Mouse (Mus musculus) hindbrain, embryonic 12.5 days (tissue): ENCODE measurements around the gene AC141477.1. TPM values are rescaled to one million over a fixed set of nuclear protein-coding genes. Genes with fewer than 3 reads are reported as not detected.

ENCODE experiments used
- ATAC-seq: fragments of 200-750 bp; cut with Nextera tagmentation; 2 replicates; pipeline ENCODE4 v1.8.0; 2017; ENCODE audit warnings: moderate TSS enrichment; ENCODE audit not compliant: low FRiP score
- H3K27ac ChIP-seq: fragments of 300-500 bp; sonication (generic); 2 replicates; pipeline ENCODE4 v1.5.1; 2016; ENCODE audit warnings: mild to moderate bottlenecking
- H3K27me3 ChIP-seq: fragments of 300-500 bp; sonication (generic); 2 replicates; pipeline ENCODE4 v1.6.1; 2016; ENCODE audit warnings: mild to moderate bottlenecking
- H3K36me3 ChIP-seq: fragments of 300-500 bp; sonication (generic); 2 replicates; pipeline ENCODE4 v1.6.1; 2016; ENCODE audit warnings: mild to moderate bottlenecking
- H3K4me1 ChIP-seq: fragments of 300-500 bp; sonication (generic); 2 replicates; pipeline ENCODE4 v1.6.1; 2016
- H3K4me2 ChIP-seq: fragments of 300-500 bp; sonication (generic); replicated peaks from 2 replicates; pipeline ENCODE4 v1.6.1; 2016; ENCODE audit warnings: mild to moderate bottlenecking
- H3K4me3 ChIP-seq: fragments of 300-500 bp; sonication (generic); 2 replicates; pipeline ENCODE4 v1.5.1; 2016; ENCODE audit warnings: mild to moderate bottlenecking
- H3K9ac ChIP-seq: fragments of 300-500 bp; sonication (generic); 2 replicates; pipeline ENCODE4 v1.6.1; 2016; ENCODE audit warnings: mild to moderate bottlenecking, moderate library complexity
- H3K9me3 ChIP-seq: fragments of 300-500 bp; sonication (generic); replicated peaks from 2 replicates; pipeline ENCODE4 v1.6.1; 2016; ENCODE audit warnings: mild to moderate bottlenecking
- WGBS: fragments of 180-500 bp; shearing (Covaris S2); methylation state at CpG from one replicate; pipeline ENCODE4 v1.1.7; 2016; 5-methylcytosine and 5-hydroxymethylcytosine counted together
- polyA plus RNA-seq: library from polyadenylated mRNA; unstranded; fragments of >200 nt; fragmentation: Nextera tagmentation; extraction: Ambion mirVana; gene quantifications from 2 replicates; pipeline ENCODE4 v1.2.1, GENCODE M21; 2016

AC141477.1 gene
- polyA plus RNA-seq, 1 experiment from 2014 or later, result not detected

- ATAC-seq, result no peak
- Histone ChIP-seq H3K4me3 (no peak overlapping the region), H3K4me1 (no peaks in the 10 kb centered on the region), H3K36me3 (peaks cover 62% of the 10 kb centered on the region), H3K9me3 (no peaks in the 10 kb centered on the region), H3K27me3 (no peaks in the 10 kb centered on the region), H3K9ac (no peak overlapping the region), H3K4me2 (no peak overlapping the region), H3K27ac (no peak overlapping the region)
- 92% methylated on average over 9 of the region's 9 CpGs for whole genome bisulfite sequencing
Observed at GRCm38 (mm10) chr10:76391166-76391565, 49.1 kb downstream of the AC141477.1 start.

Other genes with a start within 250 kb of the AC141477.1 start
- 133 and 137 TPM in 2 replicates for gene Prmt2, start 202.6 kb downstream of the AC141477.1 start, polyA plus RNA-seq
- gene S100b, start 186.6 kb downstream of the AC141477.1 start, polyA plus RNA-seq, result 1.4 and 1.6 TPM in 2 replicates
- 14.4 and 16.1 TPM in 2 replicates for gene Dip2a, start 95.2 kb downstream of the AC141477.1 start, polyA plus RNA-seq
- gene Pcnt, start 2.3 kb upstream of the AC141477.1 start, polyA plus RNA-seq, result 15.8 and 16.7 TPM in 2 replicates
- gene 2610028H24Rik, start 8.6 kb upstream of the AC141477.1 start, polyA plus RNA-seq, result not detected in 2 replicates
- 83.3 and 91.8 TPM in 2 replicates for gene Mcm3ap, start 28.5 kb upstream of the AC141477.1 start, polyA plus RNA-seq
- gene Ybey, start 28.7 kb upstream of the AC141477.1 start, polyA plus RNA-seq, result 8.0 and 8.5 TPM in 2 replicates
- 51.5 and 60.3 TPM in 2 replicates for gene Lss, start 91.1 kb upstream of the AC141477.1 start, polyA plus RNA-seq
- gene Spatc1l, start 121.8 kb upstream of the AC141477.1 start, polyA plus RNA-seq, result not detected in 2 replicates
- gene Ftcd, start 135.2 kb upstream of the AC141477.1 start, polyA plus RNA-seq, result not detected in 2 replicates
- gene Col6a2, start 183.2 kb upstream of the AC141477.1 start, polyA plus RNA-seq, result 53.0 and 68.6 TPM in 2 replicates